Mouse (Mus musculus) testis, adult 2 months (tissue): ENCODE measurements around the gene Olfr961.

Experiments used
- CTCF ChIP-seq: fragments of 200-500 bp; IDR thresholded peaks from 2 replicates; pipeline ENCODE4 v1.5.1; 2012; ENCODE audit warnings: low read depth, mild to moderate bottlenecking, inconsistent platforms, low read length, moderate library complexity; ENCODE audit not compliant: control insufficient read depth, insufficient read depth, insufficient replicate concordance
- POLR2A ChIP-seq: fragments of 200-500 bp; IDR thresholded peaks from 2 replicates; pipeline ENCODE4 v1.6.1; 2012; ENCODE audit warnings: low read depth, mild to moderate bottlenecking, inconsistent platforms, low read length, moderate library complexity; ENCODE audit not compliant: control insufficient read depth

DNA sequence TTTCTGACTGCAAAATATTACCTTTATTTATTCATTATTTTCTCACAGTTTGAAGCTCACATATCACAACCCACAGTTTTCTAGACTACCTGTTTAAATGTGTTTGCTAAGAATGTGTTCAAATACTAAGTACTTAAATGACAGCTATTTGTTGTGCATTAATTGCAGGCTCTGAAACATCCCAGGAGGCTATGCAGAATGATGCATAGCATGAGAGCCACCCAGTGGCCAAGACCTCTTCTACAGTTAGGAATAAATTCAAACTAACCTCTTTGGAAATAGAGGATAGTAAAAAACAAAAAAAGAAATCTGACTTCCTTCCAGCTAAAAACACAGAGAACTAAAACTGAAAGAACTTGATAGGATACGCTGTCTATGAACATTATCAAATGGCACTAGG, 32.9 kb upstream of the Olfr961 start:
- no peak for TF ChIP-seq CTCF
- TF ChIP-seq POLR2A: no peak
